Mouse (Mus musculus) common myeloid progenitor, adult 5-6 weeks (primary cell): ENCODE results near the gene Hist1h3e. TPM values are rescaled to one million over a fixed set of nuclear protein-coding genes. Genes with fewer than 3 reads are reported as not detected.
"Not testable (repeated sequence)": the region's sequence is repeated elsewhere in the genome, so short reads cannot be mapped to it uniquely, and the experiment has no call there.

Experiments
- ATAC-seq: replicated peaks from 2 replicates; pipeline ENCODE4 v1.8.0; 2016; ENCODE audit warnings: low read depth, mild to moderate bottlenecking, moderate TSS enrichment, inconsistent platforms; ENCODE audit not compliant: poor library complexity, severe bottlenecking
- total RNA-seq: library from RNA; stranded (forward); fragments of 200-1000, 187-1606 nt; gene quantifications from 2 replicates; pipeline ENCODE4 v1.2.3, GENCODE M21; 2017

Gene Hist1h3e
- total RNA-seq = 574 and 671 TPM in 2 replicates

DNA sequence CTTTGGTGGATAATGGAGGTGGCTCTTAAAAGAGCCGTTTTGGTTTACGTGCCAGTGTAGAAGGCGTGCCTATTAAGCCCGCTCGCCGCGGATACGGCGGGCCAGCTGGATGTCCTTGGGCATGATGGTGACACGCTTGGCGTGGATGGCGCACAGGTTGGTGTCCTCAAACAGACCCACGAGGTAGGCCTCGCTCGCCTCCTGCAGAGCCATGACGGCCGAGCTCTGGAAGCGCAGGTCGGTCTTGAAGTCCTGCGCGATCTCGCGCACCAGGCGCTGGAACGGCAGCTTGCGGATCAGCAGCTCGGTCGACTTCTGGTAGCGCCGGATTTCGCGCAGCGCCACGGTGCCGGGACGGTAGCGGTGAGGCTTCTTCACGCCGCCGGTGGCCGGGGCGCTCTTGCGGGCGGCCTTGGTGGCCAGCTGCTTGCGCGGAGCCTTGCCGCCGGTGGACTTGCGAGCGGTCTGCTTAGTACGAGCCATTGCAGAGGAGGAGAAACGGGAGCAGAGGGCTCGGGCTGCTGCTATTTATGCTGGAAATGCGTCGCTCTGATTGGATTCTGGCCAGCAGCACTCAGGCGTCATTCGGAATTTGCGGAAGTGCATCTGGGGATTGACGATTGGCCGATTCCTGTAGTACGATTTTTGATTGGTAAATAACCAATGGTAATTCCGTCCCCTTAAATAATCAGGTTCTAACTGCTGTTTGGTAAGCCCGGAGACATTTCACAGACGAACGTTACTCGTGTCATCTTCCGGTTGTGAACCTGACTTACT is at the start of gene Hist1h3e:
TSS of gene Hist1h3e (minus strand) at position 487 of the 777 bp plus-strand sequence.
- ATAC-seq = peak; percentile 79

DNA sequence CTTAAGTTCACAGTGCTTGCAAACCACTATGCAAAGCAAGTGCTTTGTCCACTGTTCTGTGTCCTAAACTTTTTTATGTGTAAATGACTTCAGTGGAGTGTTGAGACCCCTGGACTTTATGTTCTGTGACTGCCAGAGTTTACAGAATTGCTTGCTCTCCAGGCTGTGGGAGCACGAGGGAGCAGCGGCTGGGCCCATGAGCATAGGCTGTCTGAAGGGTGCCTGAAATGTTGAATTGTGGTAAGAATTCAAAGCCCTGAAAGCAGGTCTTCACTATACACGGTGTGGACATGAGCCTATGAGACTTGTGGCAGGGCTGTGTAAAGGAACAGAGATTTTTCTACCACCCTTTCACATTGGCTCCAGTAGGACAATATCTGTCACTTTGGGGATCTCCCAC is 49.5 kb upstream of the Hist1h3e start:
- ATAC-seq = no peak

DNA sequence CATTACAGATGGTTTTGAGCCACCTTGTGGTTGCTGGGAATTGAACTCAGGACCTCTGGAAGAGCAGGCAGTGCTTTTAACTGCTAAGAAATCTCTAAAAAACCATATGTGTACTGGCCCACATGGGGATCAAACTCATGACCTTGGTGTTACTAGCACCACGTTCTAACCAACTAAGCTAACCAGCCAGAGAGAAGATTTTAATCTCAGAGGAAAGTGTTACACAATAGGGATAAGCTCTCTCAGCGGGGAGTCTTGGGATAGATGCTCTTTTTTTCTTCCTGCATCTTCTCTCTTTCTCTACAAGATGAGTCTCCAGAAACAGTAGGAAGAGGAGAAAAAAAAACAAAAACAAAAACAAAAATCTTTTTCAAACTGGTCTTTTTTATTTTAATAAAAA is 48.2 kb upstream of the Hist1h3e start:
- ATAC-seq = no peak

DNA sequence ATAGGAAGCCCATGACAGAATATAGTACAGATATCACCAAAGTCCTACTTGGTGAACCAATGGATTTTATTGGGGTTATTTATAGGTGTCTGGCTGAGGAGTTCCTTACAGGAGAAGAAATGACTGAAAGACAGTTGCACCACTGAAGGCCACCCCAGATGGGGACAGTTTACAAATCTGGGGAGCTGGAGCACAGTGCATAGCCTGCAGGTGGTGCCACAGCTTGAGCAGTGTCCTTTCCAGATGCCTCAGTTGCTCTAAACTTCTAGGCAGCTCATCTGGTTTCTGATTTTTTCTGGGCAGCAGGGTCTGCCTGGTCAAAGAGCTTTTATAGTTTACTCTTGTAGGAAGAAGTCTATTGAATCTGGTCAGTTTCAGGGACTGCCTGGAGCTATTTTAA is 47.7 kb upstream of the Hist1h3e start:
- no peak for ATAC-seq

DNA sequence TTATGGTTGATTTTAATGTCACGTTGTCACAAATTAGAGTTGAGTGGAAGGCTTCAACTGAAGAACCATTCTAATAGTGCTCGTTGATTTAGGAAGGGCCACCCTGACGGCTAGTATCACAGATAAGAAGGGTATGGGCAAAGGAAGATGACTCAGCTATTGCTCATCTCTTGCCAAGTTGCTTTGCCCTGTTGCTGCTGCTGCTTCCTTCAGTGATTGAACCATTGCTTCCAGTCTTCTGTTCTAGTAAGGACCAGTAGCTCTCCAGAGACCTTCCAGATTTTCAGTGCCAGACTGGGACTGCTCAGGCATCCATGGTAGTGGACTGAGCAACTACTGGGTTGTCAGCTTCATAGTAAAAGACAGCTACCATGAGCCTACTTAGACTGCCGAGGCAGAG is 47.0 kb upstream of the Hist1h3e start:
- ATAC-seq = peak; percentile 60; the same call in 1 of the 2 replicates

DNA sequence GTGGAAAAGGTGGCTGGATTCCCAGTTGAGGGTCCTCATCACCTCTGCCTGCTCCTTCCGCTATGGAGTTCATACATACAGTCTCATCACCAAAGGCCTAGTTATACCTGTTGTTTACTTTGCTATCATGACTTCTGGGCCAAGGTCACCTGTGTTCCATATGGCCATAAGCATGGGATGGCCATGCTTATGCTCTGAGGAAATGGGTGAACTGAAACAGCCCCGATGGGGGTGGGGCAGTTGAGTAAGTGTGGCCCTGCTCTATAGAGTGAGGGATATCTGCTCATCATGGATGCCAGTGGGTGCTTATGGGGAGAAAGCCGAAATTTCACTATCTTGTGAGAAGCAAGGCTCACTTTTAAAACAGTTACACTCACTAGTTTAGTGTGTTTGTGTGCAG is 42.9 kb upstream of the Hist1h3e start:
- no peak for ATAC-seq

DNA sequence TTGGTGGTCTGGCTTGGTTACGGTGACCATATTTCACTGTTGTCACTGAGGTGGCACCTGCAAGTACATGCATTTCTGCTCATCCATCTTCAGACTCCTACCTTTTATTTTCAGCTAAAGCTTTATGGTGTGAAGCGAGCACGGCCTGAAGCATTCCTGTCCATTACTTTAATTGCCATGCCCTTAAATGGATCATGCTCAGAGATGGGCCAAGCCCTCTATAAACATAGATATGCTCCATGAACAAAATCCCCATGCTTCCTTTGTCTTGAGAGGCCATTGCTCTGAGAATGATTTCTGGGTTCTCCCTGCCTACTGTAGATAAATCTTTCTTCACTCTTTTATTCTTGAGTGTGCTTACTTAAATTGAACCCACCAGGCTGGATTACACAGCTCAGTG is 42.3 kb upstream of the Hist1h3e start:
- ATAC-seq = no peak

DNA sequence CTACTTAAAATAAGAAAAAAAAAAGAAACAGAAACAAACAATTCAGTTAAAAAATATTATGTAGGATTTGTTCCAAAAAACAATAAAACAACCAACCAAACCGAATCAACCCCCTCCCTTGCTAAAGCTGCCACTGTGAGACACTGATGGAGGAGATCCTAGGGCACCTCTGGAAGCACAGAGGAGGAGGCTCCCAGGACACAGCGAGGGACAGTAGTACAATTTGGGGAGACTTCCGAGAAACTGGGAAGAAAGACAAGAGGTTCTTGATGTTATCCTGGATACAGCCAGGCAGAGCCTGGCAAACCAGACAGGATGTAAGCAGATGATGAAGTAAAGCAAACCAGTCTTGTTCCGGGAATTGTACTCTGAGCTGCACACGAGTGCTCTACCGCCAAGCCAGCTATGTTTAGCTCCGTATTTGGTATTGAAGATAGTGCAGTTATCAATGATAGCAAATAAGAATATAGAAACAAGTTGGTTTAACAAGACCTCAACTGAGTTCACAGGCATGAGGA is 41.1 kb upstream of the Hist1h3e start:
- ATAC-seq = no peak

DNA sequence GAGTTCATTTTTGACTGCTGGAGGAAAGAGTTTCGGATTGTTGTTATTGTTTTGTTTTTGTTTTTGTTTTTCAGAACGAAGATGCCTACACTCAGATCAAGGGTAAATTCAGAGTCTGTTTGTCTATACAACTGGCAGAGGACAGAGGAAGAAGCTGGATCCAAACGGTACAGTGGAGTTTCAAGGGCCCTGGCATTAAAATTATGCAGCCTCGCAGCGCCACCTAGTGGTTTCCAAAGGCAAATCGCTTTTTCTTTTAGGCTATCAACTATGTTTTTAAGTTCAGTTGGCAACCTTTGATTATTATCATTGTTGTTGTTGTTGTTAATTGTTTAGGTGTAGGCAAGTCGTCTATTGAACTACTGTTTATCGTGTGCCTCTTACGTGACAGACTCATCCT is 35.8 kb upstream of the Hist1h3e start:
- ATAC-seq = peak; percentile 70

DNA sequence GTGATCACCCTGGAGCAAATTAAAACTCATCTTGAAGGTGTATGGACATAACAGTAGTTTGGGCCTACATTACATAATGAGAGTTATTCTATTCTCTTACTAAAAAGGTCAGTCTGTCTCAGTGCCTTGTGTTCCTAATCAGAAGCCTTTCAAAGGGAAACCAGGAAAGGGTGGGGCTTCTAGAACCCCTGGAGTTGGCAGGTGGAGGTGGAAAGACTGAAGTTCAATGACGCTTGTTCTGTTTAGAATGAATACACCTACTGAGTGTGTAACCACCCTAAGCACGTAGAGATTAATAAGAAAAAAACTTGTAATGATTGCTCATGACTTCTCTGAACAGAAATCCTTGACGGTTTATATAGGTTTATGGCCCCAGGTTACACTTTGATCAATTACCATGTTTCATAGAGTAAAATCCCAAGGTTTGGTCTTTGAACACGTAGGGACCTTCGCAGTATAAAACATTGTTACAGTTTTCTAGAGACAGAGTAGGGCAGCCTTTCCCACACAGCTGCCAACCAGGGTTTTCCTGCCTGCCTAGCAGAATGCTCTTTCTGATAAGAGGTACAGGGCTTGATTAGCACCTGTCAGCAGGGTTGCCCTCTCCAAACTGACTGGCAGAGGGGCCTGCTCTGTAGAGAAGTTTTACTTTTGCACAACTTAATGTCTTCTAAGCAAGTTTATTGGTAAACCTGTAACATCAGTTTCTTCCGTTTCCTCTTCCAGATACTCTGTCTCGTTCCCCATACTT is 33.6 kb upstream of the Hist1h3e start:
- peak; percentile 64 for ATAC-seq

DNA sequence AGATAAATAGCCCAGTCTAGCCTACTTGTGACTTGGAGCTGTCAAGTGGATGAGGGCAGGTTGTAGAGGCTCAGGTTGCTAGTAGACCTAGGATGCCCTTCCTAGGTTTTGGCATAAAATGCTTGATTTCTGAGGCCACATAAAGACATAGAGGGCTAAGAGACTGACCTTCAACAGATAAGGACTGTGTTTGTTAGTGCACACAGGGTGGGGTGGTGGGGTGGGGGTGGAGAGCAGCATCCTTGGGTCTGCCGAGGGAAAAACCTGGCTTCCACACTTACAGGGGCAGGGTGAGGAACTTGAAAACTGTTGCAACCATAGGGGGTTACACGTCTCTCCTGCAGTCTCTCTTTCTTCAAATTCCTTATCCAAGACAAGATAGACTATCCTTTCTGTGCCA is 33.0 kb upstream of the Hist1h3e start:
- no peak for ATAC-seq

DNA sequence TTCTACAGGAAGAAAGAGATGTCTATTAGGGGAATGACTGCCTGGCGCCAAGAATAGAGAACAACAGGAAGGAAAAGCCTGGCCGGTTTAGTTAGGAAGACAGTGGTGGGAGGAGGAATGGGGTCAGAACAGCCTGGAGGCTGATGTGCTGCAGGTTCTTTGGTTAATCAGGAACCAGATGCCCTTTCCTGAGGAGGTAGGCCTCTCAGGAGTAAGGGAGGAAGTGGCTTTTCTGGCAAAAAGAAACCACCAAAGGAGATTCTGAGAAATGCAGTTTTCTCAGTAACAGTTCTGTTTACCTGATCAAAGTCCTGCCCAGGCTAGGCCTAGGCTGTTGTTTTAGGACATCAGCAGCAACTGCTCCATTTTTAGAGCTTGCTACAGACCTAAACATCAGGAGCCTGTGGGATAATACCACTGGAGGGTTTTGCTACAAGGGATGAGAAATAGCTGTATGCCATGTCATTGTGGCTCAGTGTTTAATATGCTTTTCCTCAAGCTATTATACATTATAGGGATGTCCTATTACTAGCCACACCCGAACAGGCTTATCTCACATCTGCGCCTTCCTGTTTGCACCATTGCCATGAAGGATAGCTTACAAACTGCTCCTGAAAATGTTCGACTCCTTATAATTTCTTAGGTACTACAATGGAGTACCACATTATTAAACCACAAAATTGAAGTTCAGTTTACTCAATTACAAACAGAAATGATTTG is 31.0 kb upstream of the Hist1h3e start:
- peak; percentile 55 for ATAC-seq

DNA sequence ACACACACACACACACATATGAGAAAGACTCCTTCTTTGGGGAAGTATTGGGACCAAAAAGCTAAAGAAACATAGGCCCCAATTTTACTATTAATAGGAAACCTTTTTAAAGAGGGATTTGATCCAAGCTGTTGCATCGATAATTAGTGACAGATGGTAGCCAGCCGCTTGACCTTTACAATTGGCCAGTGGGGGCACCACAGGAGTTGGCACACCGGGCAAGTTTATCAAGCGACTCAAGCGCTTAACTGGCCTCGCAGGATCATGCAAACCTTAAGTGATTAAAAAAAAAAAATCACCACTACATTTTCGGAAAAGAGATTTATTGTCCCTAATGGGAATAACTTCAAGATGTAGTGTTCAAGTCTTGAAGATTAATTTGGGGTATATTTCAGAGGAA is 30.4 kb upstream of the Hist1h3e start:
- ATAC-seq = no peak

DNA sequence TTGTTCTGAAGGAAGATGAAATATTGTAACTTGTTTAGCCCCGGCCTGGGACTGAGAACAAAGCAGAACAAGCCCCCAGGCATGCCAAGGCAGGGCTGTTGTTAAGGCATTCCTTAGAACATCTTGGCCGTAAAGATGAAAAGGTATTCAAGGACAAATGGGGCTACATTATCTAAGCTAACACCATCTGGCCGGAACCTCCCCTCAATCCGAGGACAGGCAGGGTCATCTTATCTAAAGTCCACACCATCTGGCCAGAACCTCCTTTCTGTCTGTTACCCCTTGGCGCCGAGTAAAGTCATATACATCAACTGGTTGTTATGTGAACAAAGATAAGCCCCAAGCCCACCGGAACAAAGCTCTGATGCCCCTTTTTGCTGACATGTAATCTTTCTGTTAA is 29.7 kb upstream of the Hist1h3e start:
- ATAC-seq = not testable (repeated sequence)

DNA sequence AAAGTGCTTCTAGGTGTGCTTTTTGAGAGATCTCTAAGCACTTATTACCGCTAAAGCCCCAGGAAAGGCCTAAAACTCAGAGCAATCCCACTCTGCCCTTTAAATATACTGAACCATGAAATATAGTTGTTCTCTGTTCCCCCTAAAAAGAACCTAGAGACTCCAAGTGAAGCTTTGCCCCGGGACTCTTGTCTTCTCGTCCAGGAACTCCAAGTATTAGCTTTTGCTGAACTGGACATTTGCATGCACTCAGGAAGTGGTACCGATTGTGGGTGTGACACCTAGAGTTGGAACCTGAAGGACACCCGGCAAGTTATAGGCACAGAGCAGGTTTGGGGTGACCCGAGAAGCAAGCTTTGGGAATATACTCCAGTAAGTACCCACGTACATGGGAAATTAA is 29.0 kb upstream of the Hist1h3e start:
- no peak for ATAC-seq

DNA sequence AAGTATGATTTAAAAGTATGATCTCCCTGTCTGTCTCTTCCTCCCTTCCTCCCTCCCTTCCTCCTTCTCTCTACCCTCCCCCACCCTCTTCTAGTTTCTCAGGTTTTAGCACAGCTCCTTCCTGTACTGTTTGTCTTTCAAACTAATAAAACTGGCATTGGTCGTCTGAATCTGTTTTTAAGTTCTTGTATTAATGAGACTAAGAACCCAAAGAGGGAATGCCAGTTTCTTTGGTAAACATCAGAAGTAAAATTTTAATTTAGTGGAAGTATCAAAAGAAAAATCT is 24.7 kb upstream of the Hist1h3e start:
- ATAC-seq = no peak

DNA sequence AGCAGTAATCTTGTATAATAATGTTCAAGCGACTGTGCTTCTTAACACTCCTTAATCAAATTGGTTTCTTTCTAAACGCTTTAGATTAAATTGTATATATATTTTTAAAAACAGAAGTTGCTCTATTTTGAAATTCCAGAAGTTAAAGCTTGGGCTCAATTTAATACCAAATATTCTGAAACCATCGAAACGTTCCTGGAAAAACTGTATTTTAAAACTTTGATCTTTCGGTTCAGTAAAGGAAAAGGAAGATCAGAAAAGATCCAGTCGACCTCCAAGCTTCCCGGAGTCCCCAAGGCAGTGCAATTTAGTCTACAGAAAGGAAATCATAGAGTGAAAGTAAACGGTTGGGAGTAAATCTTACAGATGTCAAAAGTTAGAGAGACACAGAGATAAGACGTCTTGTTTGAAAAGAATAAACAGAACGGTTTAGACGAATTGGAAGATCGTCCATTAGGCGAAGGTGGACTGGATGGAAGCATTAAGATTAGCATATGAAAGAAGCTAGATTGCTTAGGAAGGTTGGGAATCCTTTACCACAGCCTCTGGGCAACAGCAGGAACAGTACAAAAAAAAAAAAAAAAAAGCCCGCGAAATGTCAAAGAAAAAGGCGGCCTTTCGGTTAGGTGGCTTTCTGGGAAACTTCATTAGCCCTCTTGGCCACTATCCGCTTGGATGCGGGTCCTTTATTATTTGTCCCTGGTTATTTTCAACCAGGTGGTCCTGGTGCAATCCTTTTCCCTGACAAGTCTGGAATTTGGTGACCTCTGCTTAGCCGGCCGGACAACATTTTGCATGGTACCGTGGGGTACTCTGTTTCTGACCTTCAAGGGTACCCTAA is 24.1 kb upstream of the Hist1h3e start:
- no peak for ATAC-seq

DNA sequence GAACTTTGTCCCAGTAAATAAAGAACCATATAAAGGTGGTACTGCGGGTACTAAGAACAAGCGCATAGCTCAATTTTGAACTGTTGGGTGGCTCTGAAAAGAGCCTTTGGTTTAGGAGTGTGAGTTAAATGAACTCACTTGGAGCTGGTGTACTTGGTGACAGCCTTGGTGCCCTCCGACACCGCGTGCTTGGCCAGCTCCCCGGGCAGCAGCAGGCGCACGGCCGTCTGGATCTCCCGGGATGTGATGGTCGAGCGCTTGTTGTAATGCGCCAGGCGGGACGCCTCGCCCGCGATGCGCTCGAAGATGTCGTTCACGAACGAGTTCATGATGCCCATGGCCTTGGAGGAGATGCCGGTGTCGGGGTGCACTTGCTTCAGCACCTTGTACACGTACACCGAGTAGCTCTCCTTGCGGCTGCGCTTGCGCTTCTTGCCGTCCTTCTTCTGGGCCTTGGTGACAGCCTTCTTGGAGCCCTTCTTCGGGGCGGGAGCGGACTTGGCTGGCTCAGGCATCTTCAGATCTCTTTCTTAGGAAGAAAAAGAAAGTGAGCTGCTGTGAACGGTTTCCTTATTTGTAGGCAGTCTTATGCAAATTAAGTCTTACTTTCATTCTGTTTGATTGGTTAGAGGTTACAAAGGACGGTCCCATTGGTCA is 23.4 kb upstream of the Hist1h3e start:
- peak; percentile 67 for ATAC-seq

DNA sequence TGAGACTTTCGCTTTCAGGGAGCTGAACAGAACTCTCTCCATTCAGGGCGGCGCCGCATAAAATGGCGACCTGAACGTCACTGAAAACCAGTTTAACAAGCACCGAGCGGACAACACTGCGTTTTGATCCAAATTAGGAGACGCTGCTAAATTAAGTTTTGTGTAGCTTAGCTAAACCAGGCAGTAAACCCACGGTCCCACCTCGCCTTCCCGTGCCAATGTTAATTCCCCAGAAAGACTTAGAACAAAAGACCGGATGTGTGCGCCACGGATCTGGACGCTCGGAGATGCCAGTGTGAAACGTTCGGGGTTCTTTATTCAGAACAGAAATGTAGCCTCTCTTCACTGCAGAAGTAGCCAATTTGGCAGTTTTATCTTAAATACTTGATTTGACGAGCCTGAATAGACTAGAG is 22.9 kb upstream of the Hist1h3e start:
- peak; percentile 9; the same call in 1 of the 2 replicates for ATAC-seq

DNA sequence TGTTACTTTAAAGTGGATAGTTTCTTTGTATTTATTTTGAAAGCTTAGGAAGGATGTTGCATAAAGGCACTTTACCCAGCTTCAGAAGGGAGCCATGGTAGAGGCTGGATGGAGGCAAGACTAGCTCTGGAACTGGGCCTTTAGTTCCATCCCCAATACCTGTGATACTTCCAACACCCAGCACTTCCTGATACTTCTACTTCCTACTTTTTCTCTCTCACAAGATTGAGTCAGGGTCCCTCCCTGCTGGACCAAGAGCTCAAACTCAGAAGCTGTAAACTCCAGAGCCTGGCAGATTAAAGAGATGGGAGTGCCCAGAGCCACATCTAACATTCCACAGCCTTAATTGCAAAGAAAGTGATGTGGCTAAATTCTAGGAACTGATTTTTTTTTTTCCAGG is 22.2 kb upstream of the Hist1h3e start:
- no peak for ATAC-seq
